Mouse (Mus musculus): ENCODE results near the gene Nsdhl.

Nsdhl gene

GRCm38 (mm10) chrX:72917884-72918681 is at the start of gene Nsdhl, which contains the start of gene Cetn2:
Gene Nsdhl (plus strand): TSS chrX:72918557.
Gene Cetn2 (minus strand): TSS chrX:72918411.
- peak; percentile 82 for DNase-seq

GRCm38 (mm10) chrX:72895388-72896054 is 22.8 kb upstream of the Nsdhl start:
- no peak for DNase-seq

- no peak for DNase-seq
These were observed 22.3 kb upstream of the Nsdhl start for GRCm38 (mm10) chrX:72896055-72896437.

- no peak for DNase-seq
These were observed 15.8 kb upstream of the Nsdhl start for GRCm38 (mm10) chrX:72902530-72902929.

- DNase-seq, result no peak
These were observed 10.5 kb upstream of the Nsdhl start for GRCm38 (mm10) chrX:72907619-72908403.

- DNase-seq, result peak; percentile 12
These were observed 10.0 kb upstream of the Nsdhl start for GRCm38 (mm10) chrX:72908404-72908741.

GRCm38 (mm10) chrX:72911611-72912010 is 6.7 kb upstream of the Nsdhl start:
- DNase-seq, result no peak

GRCm38 (mm10) chrX:72918682-72919059 is 314 bp downstream of the Nsdhl start:
- DNase-seq, result no peak

GRCm38 (mm10) chrX:72921391-72921790 is 3.0 kb downstream of the Nsdhl start:
- DNase-seq, result no peak

- DNase-seq, result no peak
These were observed 35.1 kb downstream of the Nsdhl start for GRCm38 (mm10) chrX:72953464-72953863.

GRCm38 (mm10) chrX:72956486-72956885 is 38.1 kb downstream of the Nsdhl start:
- no peak for DNase-seq

- DNase-seq, result peak; percentile 18
These were observed 42.1 kb downstream of the Nsdhl start for GRCm38 (mm10) chrX:72960431-72960830.

- no peak for DNase-seq
These were observed 43.2 kb downstream of the Nsdhl start for GRCm38 (mm10) chrX:72961511-72961910.

- DNase-seq, result no peak
These were observed 44.4 kb downstream of the Nsdhl start for GRCm38 (mm10) chrX:72962743-72963142.

- DNase-seq, result no peak
These were observed 64.5 kb downstream of the Nsdhl start for GRCm38 (mm10) chrX:72982831-72983230.

GRCm38 (mm10) chrX:72985607-72986006 is 67.2 kb downstream of the Nsdhl start:
- no peak for DNase-seq

GRCm38 (mm10) chrX:72986841-72987519 is 68.6 kb downstream of the Nsdhl start, which contains the start of gene Zfp185:
Gene Zfp185 (plus strand): TSS chrX:72987339.
- DNase-seq, result peak; percentile 57

- no peak for DNase-seq
These were observed 69.2 kb downstream of the Nsdhl start for GRCm38 (mm10) chrX:72987520-72987905.

- DNase-seq, result no peak
These were observed 70.1 kb downstream of the Nsdhl start for GRCm38 (mm10) chrX:72988431-72988830.

- no peak for DNase-seq
These were observed 72.2 kb downstream of the Nsdhl start for GRCm38 (mm10) chrX:72990581-72990980.

- DNase-seq, result no peak
These were observed 74.0 kb downstream of the Nsdhl start for GRCm38 (mm10) chrX:72992291-72992919.

GRCm38 (mm10) chrX:72995542-72995941 is 77.2 kb downstream of the Nsdhl start:
- DNase-seq, result no peak

Measured in lung, postnatal 14 days (tissue).